Mouse (Mus musculus): Measurements from ENCODE around the gene Krtcap2. TPM values are rescaled to one million over a fixed set of nuclear protein-coding genes. Genes with fewer than 3 reads are reported as not detected.
A peak's percentile ranks its signal among the peaks of the same experiment; 100 is the strongest.

The Krtcap2 gene
- polyA plus RNA-seq, 1 experiment from 2014 or later: 304 TPM

- Histone ChIP-seq H3K4me2 (ENCODE audit: low read depth, low read length) (peak overlapping the region; percentile 44), H3K27me3 (ENCODE audit: control insufficient read depth, insufficient read depth, low read depth, low read length) (no peaks in the 10 kb centered on the region), H3K9ac (ENCODE audit: low read length) (peak overlapping the region; percentile 21; the same call in 1 of the 2 replicates), H3K4me3 (ENCODE audit: low read length) (no peak overlapping the region), H3K36me3 (ENCODE audit: control insufficient read depth, insufficient read depth, low read length) (peaks cover 3% of the 10 kb centered on the region; the same call in 1 of the 2 replicates), H3K27ac (ENCODE audit: low read length) (peak overlapping the region; percentile 83), H3K4me1 (replicated peaks; ENCODE audit: control insufficient read depth, insufficient read depth, low read length) (peaks cover 33% of the 10 kb centered on the region), H3K9me3 (ENCODE audit: control insufficient read depth, low read length) (no peaks in the 10 kb centered on the region)
- peak; percentile 75 for ATAC-seq (ENCODE audit: low read depth)
- WGBS: 9% methylated on average over 17 of the region's 17 CpGs
These were observed 5.7 kb downstream of the Krtcap2 start for GRCm38 (mm10) chr3:89251365-89251895.

GRCm38 (mm10) chr3:89254994-89255393 is 9.2 kb downstream of the Krtcap2 start:
- ATAC-seq (ENCODE audit: low read depth): no peak
- peaks cover 22% of the 10 kb centered on the region for H3K4me1 ChIP-seq (replicated peaks; ENCODE audit: control insufficient read depth, insufficient read depth, low read length)
- no peaks in the 10 kb centered on the region for H3K9me3 ChIP-seq (ENCODE audit: control insufficient read depth, low read length)
- H3K9ac ChIP-seq (ENCODE audit: low read length): no peak overlapping the region
- WGBS: 85% methylated on average over 5 of the region's 5 CpGs
- H3K4me2 ChIP-seq (ENCODE audit: low read depth, low read length): no peak overlapping the region
- H3K36me3 ChIP-seq (ENCODE audit: control insufficient read depth, insufficient read depth, low read length): no peaks in the 10 kb centered on the region
- no peak overlapping the region for H3K4me3 ChIP-seq (ENCODE audit: low read length)
- H3K27ac ChIP-seq (ENCODE audit: low read length): no peak overlapping the region
- H3K27me3 ChIP-seq (ENCODE audit: control insufficient read depth, insufficient read depth, low read depth, low read length): no peaks in the 10 kb centered on the region

GRCm38 (mm10) chr3:89256177-89256576 is 10.4 kb downstream of the Krtcap2 start:
- no peak for ATAC-seq (ENCODE audit: low read depth)

GRCm38 (mm10) chr3:89259076-89259475 is 13.3 kb downstream of the Krtcap2 start, which contains the start of gene Dpm3:
Dpm3 (plus strand) TSS chr3:89259358.
- no peaks in the 10 kb centered on the region for H3K27me3 ChIP-seq (ENCODE audit: control insufficient read depth, insufficient read depth, low read depth, low read length)

More at GRCm38 (mm10) chr3:89256177-89256576, 10.4 kb downstream of the Krtcap2 start:
- Histone ChIP-seq H3K36me3 (ENCODE audit: control insufficient read depth, insufficient read depth, low read length) (no peaks in the 10 kb centered on the region), H3K27me3 (ENCODE audit: control insufficient read depth, insufficient read depth, low read depth, low read length) (no peaks in the 10 kb centered on the region), H3K9me3 (ENCODE audit: control insufficient read depth, low read length) (no peaks in the 10 kb centered on the region), H3K9ac (ENCODE audit: low read length) (no peak overlapping the region), H3K4me2 (ENCODE audit: low read depth, low read length) (no peak overlapping the region), H3K27ac (ENCODE audit: low read length) (no peak overlapping the region), H3K4me3 (ENCODE audit: low read length) (no peak overlapping the region), H3K4me1 (replicated peaks; ENCODE audit: control insufficient read depth, insufficient read depth, low read length) (peaks cover 14% of the 10 kb centered on the region)
- WGBS: 63% methylated on average over 5 of the region's 5 CpGs

GRCm38 (mm10) chr3:89260211-89260610 is 14.4 kb downstream of the Krtcap2 start:
- Histone ChIP-seq H3K9ac (ENCODE audit: low read length) (no peak overlapping the region), H3K9me3 (ENCODE audit: control insufficient read depth, low read length) (no peaks in the 10 kb centered on the region), H3K27me3 (ENCODE audit: control insufficient read depth, insufficient read depth, low read depth, low read length) (no peaks in the 10 kb centered on the region), H3K27ac (ENCODE audit: low read length) (no peak overlapping the region), H3K36me3 (ENCODE audit: control insufficient read depth, insufficient read depth, low read length) (no peaks in the 10 kb centered on the region), H3K4me3 (ENCODE audit: low read length) (no peak overlapping the region), H3K4me1 (replicated peaks; ENCODE audit: control insufficient read depth, insufficient read depth, low read length) (no peaks in the 10 kb centered on the region), H3K4me2 (ENCODE audit: low read depth, low read length) (no peak overlapping the region)
- no peak for ATAC-seq (ENCODE audit: low read depth)
- 54% methylated on average over 3 of the region's 3 CpGs for WGBS

More at GRCm38 (mm10) chr3:89259076-89259475, 13.3 kb downstream of the Krtcap2 start, which contains the start of gene Dpm3:
- 44% methylated on average over 7 of the region's 7 CpGs for WGBS
- Histone ChIP-seq H3K4me2 (ENCODE audit: low read depth, low read length) (no peak within 1 kb of the TSS), H3K4me1 (replicated peaks; ENCODE audit: control insufficient read depth, insufficient read depth, low read length) (no peaks in the 10 kb centered on the region), H3K27ac (ENCODE audit: low read length) (no peak within 1 kb of the TSS), H3K36me3 (ENCODE audit: control insufficient read depth, insufficient read depth, low read length) (no peaks in the 10 kb centered on the region), H3K9ac (ENCODE audit: low read length) (no peak within 1 kb of the TSS), H3K9me3 (ENCODE audit: control insufficient read depth, low read length) (no peaks in the 10 kb centered on the region), H3K4me3 (ENCODE audit: low read length) (no peak within 1 kb of the TSS)
- no peak for ATAC-seq (ENCODE audit: low read depth)

GRCm38 (mm10) chr3:89262417-89262816 is 16.7 kb downstream of the Krtcap2 start:
- H3K36me3 ChIP-seq (ENCODE audit: control insufficient read depth, insufficient read depth, low read length): no peaks in the 10 kb centered on the region
- H3K9me3 ChIP-seq (ENCODE audit: control insufficient read depth, low read length): no peaks in the 10 kb centered on the region
- 57% methylated on average over 10 of the region's 10 CpGs for WGBS
- H3K27ac ChIP-seq (ENCODE audit: low read length): peak overlapping the region; percentile 11; the same call in 1 of the 2 replicates
- no peak overlapping the region for H3K9ac ChIP-seq (ENCODE audit: low read length)
- H3K27me3 ChIP-seq (ENCODE audit: control insufficient read depth, insufficient read depth, low read depth, low read length): no peaks in the 10 kb centered on the region
- H3K4me3 ChIP-seq (ENCODE audit: low read length): no peak overlapping the region
- ATAC-seq (ENCODE audit: low read depth): no peak
- no peak overlapping the region for H3K4me2 ChIP-seq (ENCODE audit: low read depth, low read length)
- H3K4me1 ChIP-seq (replicated peaks; ENCODE audit: control insufficient read depth, insufficient read depth, low read length): peaks cover 10% of the 10 kb centered on the region

- no peaks in the 10 kb centered on the region for H3K9me3 ChIP-seq (ENCODE audit: control insufficient read depth, low read length)
- H3K36me3 ChIP-seq (ENCODE audit: control insufficient read depth, insufficient read depth, low read length): peaks cover 4% of the 10 kb centered on the region; the same call in 1 of the 2 replicates
- ATAC-seq (ENCODE audit: low read depth): peak; percentile 82
- peak overlapping the region; percentile 74 for H3K4me2 ChIP-seq (ENCODE audit: low read depth, low read length)
- peak overlapping the region; percentile 71 for H3K4me3 ChIP-seq (ENCODE audit: low read length)
- peaks cover 37% of the 10 kb centered on the region for H3K4me1 ChIP-seq (replicated peaks; ENCODE audit: control insufficient read depth, insufficient read depth, low read length)
- WGBS: 0% methylated on average over 20 of the region's 20 CpGs
- no peaks in the 10 kb centered on the region for H3K27me3 ChIP-seq (ENCODE audit: control insufficient read depth, insufficient read depth, low read depth, low read length)
- H3K27ac ChIP-seq (ENCODE audit: low read length): peak overlapping the region; percentile 34; the same call in 1 of the 2 replicates
- peak overlapping the region; percentile 86 for H3K9ac ChIP-seq (ENCODE audit: low read length)
These were observed 20.7 kb downstream of the Krtcap2 start for GRCm38 (mm10) chr3:89266439-89266893.

GRCm38 (mm10) chr3:89268916-89269315 is 23.1 kb downstream of the Krtcap2 start:
- H3K4me1 ChIP-seq (replicated peaks; ENCODE audit: control insufficient read depth, insufficient read depth, low read length): peaks cover 37% of the 10 kb centered on the region
- peaks cover 14% of the 10 kb centered on the region for H3K36me3 ChIP-seq (ENCODE audit: control insufficient read depth, insufficient read depth, low read length)
- 67% methylated on average over 8 of the region's 8 CpGs for WGBS
- no peaks in the 10 kb centered on the region for H3K9me3 ChIP-seq (ENCODE audit: control insufficient read depth, low read length)
- H3K4me2 ChIP-seq (ENCODE audit: low read depth, low read length): peak overlapping the region; percentile 51; the same call in 1 of the 2 replicates
- no peak overlapping the region for H3K27ac ChIP-seq (ENCODE audit: low read length)
- peak overlapping the region; percentile 26; the same call in 1 of the 2 replicates for H3K9ac ChIP-seq (ENCODE audit: low read length)
- no peak overlapping the region for H3K4me3 ChIP-seq (ENCODE audit: low read length)
- no peaks in the 10 kb centered on the region for H3K27me3 ChIP-seq (ENCODE audit: control insufficient read depth, insufficient read depth, low read depth, low read length)
- no peak for ATAC-seq (ENCODE audit: low read depth)

GRCm38 (mm10) chr3:89270051-89270755 is 24.4 kb downstream of the Krtcap2 start, which contains the start of gene Slc50a1:
Slc50a1 (minus strand) TSS chr3:89270570.
- peak; percentile 73 for ATAC-seq (ENCODE audit: low read depth)
- H3K4me2 ChIP-seq (ENCODE audit: low read depth, low read length): peak within 1 kb of the TSS; percentile 51
- peak within 1 kb of the TSS; percentile 93 for H3K27ac ChIP-seq (ENCODE audit: low read length)
- peaks cover 19% of the 10 kb centered on the region for H3K36me3 ChIP-seq (ENCODE audit: control insufficient read depth, insufficient read depth, low read length)
- H3K27me3 ChIP-seq (ENCODE audit: control insufficient read depth, insufficient read depth, low read depth, low read length): no peaks in the 10 kb centered on the region
- peaks cover 37% of the 10 kb centered on the region for H3K4me1 ChIP-seq (replicated peaks; ENCODE audit: control insufficient read depth, insufficient read depth, low read length)
- no peaks in the 10 kb centered on the region for H3K9me3 ChIP-seq (ENCODE audit: control insufficient read depth, low read length)
- peak within 1 kb of the TSS; percentile 80 for H3K9ac ChIP-seq (ENCODE audit: low read length)
- 3% methylated on average over 39 of the region's 39 CpGs for WGBS
- H3K4me3 ChIP-seq (ENCODE audit: low read length): peak within 1 kb of the TSS; percentile 66
